28 mouse cellular contexts compared by ENCODE assay signal in the genomic region with DNA sequence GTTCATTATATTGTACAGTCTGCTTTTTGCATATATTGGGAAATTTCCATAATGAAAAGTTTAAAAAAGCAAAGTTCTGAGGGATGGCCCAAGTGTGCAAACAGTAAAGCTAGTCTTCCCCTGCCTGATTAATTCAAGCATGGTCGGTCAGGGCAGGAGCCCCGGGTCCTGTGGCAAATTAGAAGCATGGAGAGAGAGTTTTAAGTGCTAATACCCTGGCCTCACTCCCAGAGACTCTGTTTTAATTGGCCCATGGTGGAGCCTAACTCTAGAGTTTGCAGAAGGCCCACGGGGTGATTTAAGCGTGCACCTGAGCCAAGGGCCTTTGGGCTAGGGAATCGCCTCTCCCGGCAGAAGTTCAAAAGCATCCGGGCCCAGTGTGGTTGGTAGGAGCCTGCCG.
DNase-seq lines count a peak whose midpoint lies in the region; ATAC-seq and TF ChIP-seq lines count a peak whose summit lies in the region.
"Had no signal": no experiment of that assay in that cellular context is flagged by ENCODE, and none has a peak within 500 bp of the region (broad histone marks: within the 10 kb centered on the region; RNA-seq: fewer than 3 reads in every experiment).

No protein-coding gene starts in this region.

- TF ChIP-seq POLR2A in brain, embryonic 14.5 days (IDR thresholded peaks at IDR 0.05; ENCODE audit: borderline replicate concordance, extremely low read depth, insufficient read depth, insufficient read length, poor library complexity, severe bottlenecking): no peak

- H3K4me1 ChIP-seq in forebrain, embryonic 14.5 days (ENCODE audit: control insufficient read depth, insufficient read depth, low read length): peaks cover 27% of the 10 kb centered on the region
- no peaks in the 10 kb centered on the region; the same call in 1 of the 2 replicates for H3K4me1 ChIP-seq in forebrain, embryonic 11.5 days (replicated peaks; ENCODE audit: control insufficient read depth, insufficient read depth, low read length)
- peaks cover 18% of the 10 kb centered on the region for H3K4me1 ChIP-seq in limb, embryonic 12.5 days (replicated peaks)
- H3K4me1 ChIP-seq in limb, embryonic 10.5 days: peaks cover 21% of the 10 kb centered on the region
- H3K4me1 ChIP-seq: intestine, embryonic 15.5 days; liver, embryonic 15.5 days had no signal

- DNase-seq in forebrain, embryonic 14.5 days (ENCODE audit: low spot score): peak; percentile 82
- no peak for DNase-seq in forebrain, embryonic 11.5 days (ENCODE audit: low spot score)
- no peak for DNase-seq in limb, embryonic 10.5 days (ENCODE audit: low spot score)
- DNase-seq in brain, embryonic 14.5 days (ENCODE audit: low read depth): peak; percentile 93
- DNase-seq in fat pad, adult 2 months (ENCODE audit: extremely low read depth, low read depth, low spot score): peak; percentile 3
- no peak for DNase-seq in gastrocnemius, postnatal 36 days
- DNase-seq: adrenal gland, postnatal 14 days; cerebellum, adult 18-20 months; cerebellum, postnatal 14 days; gastrocnemius, postnatal 14 days; heart, adult 11 months; heart, postnatal 36 days; kidney, adult 2 months; kidney, postnatal 36 days; liver; lung, embryonic 14.5 days; right cerebral cortex, adult 18-20 months; thymus, postnatal 4 days had no signal

- H3K36me3 ChIP-seq in forebrain, embryonic 14.5 days (ENCODE audit: control insufficient read depth, insufficient read depth, low read length): peaks cover 26% of the 10 kb centered on the region; the same call in 1 of the 2 replicates
- no peaks in the 10 kb centered on the region for H3K36me3 ChIP-seq in forebrain, embryonic 11.5 days (ENCODE audit: control insufficient read depth, insufficient read depth, low read length)
- no peaks in the 10 kb centered on the region for H3K36me3 ChIP-seq in limb, embryonic 12.5 days
- no peaks in the 10 kb centered on the region for H3K36me3 ChIP-seq in limb, embryonic 10.5 days
- H3K36me3 ChIP-seq: heart, embryonic 10.5 days; intestine, embryonic 15.5 days; liver, embryonic 15.5 days; midbrain, embryonic 12.5 days had no signal

- TF ChIP-seq CTCF in brain, embryonic 14.5 days (IDR thresholded peaks at IDR 0.05; ENCODE audit: borderline replicate concordance, extremely low read depth, insufficient read depth, insufficient read length): no peak

- no peak overlapping the region for H3K4me3 ChIP-seq in forebrain, embryonic 14.5 days (ENCODE audit: low read depth, low read length)
- no peak overlapping the region for H3K4me3 ChIP-seq in forebrain, embryonic 11.5 days (ENCODE audit: low read depth, low read length)
- no peak overlapping the region for H3K4me3 ChIP-seq in limb, embryonic 12.5 days (replicated peaks)
- no peak overlapping the region for H3K4me3 ChIP-seq in limb, embryonic 10.5 days
- H3K4me3 ChIP-seq: heart, embryonic 10.5 days; hindbrain, embryonic 12.5 days; intestine, embryonic 15.5 days; liver, embryonic 15.5 days; midbrain, embryonic 12.5 days; myocyte; neural tube, embryonic 12.5 days had no signal

- H3K27ac ChIP-seq in forebrain, embryonic 14.5 days (ENCODE audit: low read depth, low read length): no peak overlapping the region
- no peak overlapping the region for H3K27ac ChIP-seq in forebrain, embryonic 11.5 days (ENCODE audit: low read depth, low read length)
- H3K27ac ChIP-seq in limb, embryonic 12.5 days: no peak overlapping the region
- no peak overlapping the region for H3K27ac ChIP-seq in limb, embryonic 10.5 days
- H3K27ac ChIP-seq: heart, embryonic 10.5 days; hindbrain, embryonic 12.5 days; hindbrain, postnatal 0 days; intestine, embryonic 15.5 days; liver, embryonic 15.5 days; midbrain, embryonic 12.5 days; neural tube, embryonic 12.5 days had no signal

- 21% methylated on average over 8 of the region's 8 CpGs for WGBS in forebrain, embryonic 14.5 days
- WGBS in forebrain, embryonic 11.5 days: 54% methylated on average over 8 of the region's 8 CpGs
- WGBS in limb, embryonic 12.5 days: 31% methylated on average over 8 of the region's 8 CpGs
- WGBS in limb, embryonic 10.5 days: 68% methylated on average over 8 of the region's 8 CpGs

- H3K9ac ChIP-seq in forebrain, embryonic 14.5 days (ENCODE audit: low read length): no peak overlapping the region
- H3K9ac ChIP-seq in forebrain, embryonic 11.5 days (ENCODE audit: low read length): no peak overlapping the region
- H3K9ac ChIP-seq in limb, embryonic 12.5 days (replicated peaks): no peak overlapping the region
- H3K9ac ChIP-seq: hindbrain, embryonic 12.5 days; intestine, embryonic 15.5 days; liver, embryonic 15.5 days; lung, embryonic 14.5 days; midbrain, embryonic 12.5 days; neural tube, embryonic 12.5 days had no signal

- H3K27me3 ChIP-seq in forebrain, embryonic 14.5 days (replicated peaks; ENCODE audit: control insufficient read depth, insufficient read depth, low read length): no peaks in the 10 kb centered on the region
- no peaks in the 10 kb centered on the region; the same call in 1 of the 2 replicates for H3K27me3 ChIP-seq in forebrain, embryonic 11.5 days (ENCODE audit: control insufficient read depth, insufficient read depth, low read length)
- peaks cover 71% of the 10 kb centered on the region for H3K27me3 ChIP-seq in limb, embryonic 12.5 days
- H3K27me3 ChIP-seq in limb, embryonic 10.5 days (ENCODE audit: low read depth, poor library complexity, severe bottlenecking): peaks cover 65% of the 10 kb centered on the region
- H3K27me3 ChIP-seq: intestine, embryonic 15.5 days; liver, embryonic 15.5 days; neural tube, embryonic 12.5 days had no signal

- no peaks in the 10 kb centered on the region for H3K9me3 ChIP-seq in forebrain, embryonic 14.5 days (replicated peaks; ENCODE audit: control insufficient read depth, low read length)
- no peaks in the 10 kb centered on the region for H3K9me3 ChIP-seq in forebrain, embryonic 11.5 days (ENCODE audit: control insufficient read depth, low read length)
- H3K9me3 ChIP-seq in limb, embryonic 12.5 days: no peaks in the 10 kb centered on the region
- H3K9me3 ChIP-seq in limb, embryonic 10.5 days (replicated peaks): no peaks in the 10 kb centered on the region
- H3K9me3 ChIP-seq: heart, embryonic 10.5 days; hindbrain, embryonic 12.5 days; intestine, embryonic 15.5 days; liver, embryonic 15.5 days; midbrain, embryonic 12.5 days; neural tube, embryonic 12.5 days had no signal

- intact Hi-C loops in gastrocnemius, postnatal 36 days (cut with DNase I): loop anchor here (10.0 kb wide), 1 partner anchor 551 kb away; no protein-coding TSS in a partner anchor

- peak; percentile 40; the same call in 1 of the 2 replicates for ATAC-seq in forebrain, embryonic 14.5 days
- ATAC-seq in forebrain, embryonic 11.5 days (replicated peaks; ENCODE audit: low FRiP score): no peak
- 0 out of 2 replicates have a peak, but pooled peaks have one; percentile 27 for ATAC-seq in limb, embryonic 12.5 days (ENCODE audit: insufficient number of reproducible peaks, insufficient read depth, low FRiP score, low TSS enrichment, low read depth)
- ATAC-seq in CD4-positive, CD25-positive, alpha-beta regulatory T cell, adult 4 months: no peak
- ATAC-seq: hindbrain, postnatal 0 days; intestine, embryonic 15.5 days had no signal

- H3K4me2 ChIP-seq in forebrain, embryonic 14.5 days (ENCODE audit: low read length): no peak overlapping the region
- no peak overlapping the region for H3K4me2 ChIP-seq in forebrain, embryonic 11.5 days (ENCODE audit: low read depth, low read length, severe bottlenecking)
- no peak overlapping the region for H3K4me2 ChIP-seq in limb, embryonic 12.5 days
- H3K4me2 ChIP-seq: hindbrain, embryonic 12.5 days; intestine, embryonic 15.5 days; liver, embryonic 15.5 days; lung, embryonic 14.5 days; midbrain, embryonic 12.5 days; neural tube, embryonic 12.5 days had no signal

Comparison
In these comparisons a context has a peak if more than half of its experiments do, and no peak if none do; other contexts are left out.
1. ATAC-seq: peak in forebrain, embryonic 14.5 days (single experiment) and limb, embryonic 12.5 days (single experiment); none in forebrain, embryonic 11.5 days (single experiment) and CD4-positive, CD25-positive, alpha-beta regulatory T cell, adult 4 months (single experiment).
2. DNase-seq: peak in forebrain, embryonic 14.5 days (single experiment), brain, embryonic 14.5 days (single experiment) and fat pad, adult 2 months (single experiment); none in forebrain, embryonic 11.5 days (single experiment), limb, embryonic 10.5 days (single experiment) and gastrocnemius, postnatal 36 days (0 of 2).